In the genomic region with DNA sequence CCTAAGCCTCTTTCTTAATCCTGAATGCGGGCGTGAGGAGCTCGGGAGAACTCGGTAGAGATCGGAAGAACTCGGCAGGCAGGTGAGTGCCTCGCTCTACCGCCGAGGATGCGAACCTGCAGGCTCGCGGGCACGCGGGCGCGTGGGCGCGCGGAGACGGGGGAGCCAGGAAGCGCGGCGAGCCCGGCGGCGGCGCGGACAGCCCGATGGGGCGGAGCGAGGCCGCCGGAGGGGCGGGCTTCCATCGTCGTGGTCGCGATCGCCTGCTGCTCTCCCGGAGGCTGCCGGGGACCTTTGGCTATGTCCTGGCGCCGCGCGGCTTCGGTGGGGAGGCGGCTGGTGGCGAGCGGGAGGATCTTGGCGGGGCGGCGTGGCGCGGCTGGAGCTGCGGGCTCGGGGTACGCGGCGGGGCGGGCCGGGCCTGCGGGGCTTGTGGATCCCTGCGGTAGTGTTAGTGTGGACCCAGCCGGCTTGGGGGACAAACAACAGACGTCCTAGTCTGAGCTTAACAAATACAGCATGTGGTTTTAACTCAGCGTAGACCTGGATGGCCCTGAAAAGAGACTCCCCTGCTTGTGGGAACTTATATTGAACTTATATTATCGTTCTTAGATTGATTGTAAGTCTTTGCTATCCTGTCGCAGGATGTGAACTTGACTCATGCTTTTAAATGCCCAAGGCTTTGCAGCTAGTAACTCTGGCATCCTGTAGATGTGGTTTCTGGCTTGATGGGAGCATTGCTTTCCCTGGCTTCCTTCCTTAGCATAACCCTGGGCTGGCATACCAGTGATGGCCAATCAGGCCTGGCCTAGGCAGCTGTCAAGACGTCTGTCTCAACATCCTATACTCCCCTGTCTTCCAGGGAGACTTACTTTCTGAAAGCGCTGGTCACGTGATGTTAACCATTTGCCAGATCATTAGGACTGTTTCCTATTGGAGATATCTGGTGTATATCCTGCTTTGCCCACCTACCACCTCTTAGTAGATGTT, we compare ENCODE assay signal across 8 mouse cellular contexts. TPM values are rescaled to one million over a fixed set of nuclear protein-coding genes. Genes with fewer than 3 reads are reported as not detected.
DNase-seq lines count a peak whose midpoint lies in the region; ATAC-seq and TF ChIP-seq lines count a peak whose summit lies in the region.

No protein-coding gene starts in this region.

- no peaks in the 10 kb centered on the region for H3K27me3 ChIP-seq in embryonic facial prominence, embryonic 15.5 days
- H3K27me3 ChIP-seq in limb, embryonic 14.5 days (ENCODE audit: control insufficient read depth, insufficient read depth, low read length): no peaks in the 10 kb centered on the region
- no peaks in the 10 kb centered on the region for H3K27me3 ChIP-seq in midbrain, postnatal 0 days (ENCODE audit: insufficient read depth, low read length)

- peak overlapping the region; percentile 82 for H3K9ac ChIP-seq in embryonic facial prominence, embryonic 15.5 days
- H3K9ac ChIP-seq in limb, embryonic 14.5 days (ENCODE audit: low read depth, low read length, severe bottlenecking): peak overlapping the region; percentile 87
- H3K9ac ChIP-seq in midbrain, postnatal 0 days (replicated peaks; ENCODE audit: low read length, poor library complexity, severe bottlenecking): peak overlapping the region; percentile 85

- peaks cover 24% of the 10 kb centered on the region for H3K36me3 ChIP-seq in embryonic facial prominence, embryonic 15.5 days
- H3K36me3 ChIP-seq in limb, embryonic 14.5 days (ENCODE audit: control insufficient read depth, insufficient read depth, low read length): peaks cover 16% of the 10 kb centered on the region
- H3K36me3 ChIP-seq in midbrain, postnatal 0 days (ENCODE audit: insufficient read depth, low read length): peaks cover 19% of the 10 kb centered on the region

- DNase-seq in 3T3-L1 (ENCODE audit: low read depth, low spot score): peak; percentile 90
- peak; percentile 66 for DNase-seq in heart, adult 8-10 months (ENCODE audit: low spot score)
- peak; percentile 92 for DNase-seq in kidney, adult 9 months
- DNase-seq in limb, embryonic 14.5 days (ENCODE audit: low spot score): peak; percentile 77
- DNase-seq in midbrain, postnatal 0 days (ENCODE audit: low spot score): peak; percentile 93
- DNase-seq in spleen, postnatal 14 days (ENCODE audit: low spot score in 2 of 2): peak; percentile 75 to 83

- peak; percentile 5; the same call in 1 of the 2 replicates for TF ChIP-seq CTCF in bone marrow, adult 2 months (IDR thresholded peaks at IDR 0.05; ENCODE audit: control insufficient read depth, insufficient read depth, low read length)
- no peak for TF ChIP-seq CTCF in midbrain, postnatal 0 days (IDR thresholded peaks at IDR 0.05)

- under 1% methylated on average over 70 of the region's 71 CpGs for WGBS in bone marrow, adult 2 months
- 1% methylated on average over 65 of the region's 71 CpGs for WGBS in embryonic facial prominence, embryonic 15.5 days
- WGBS in limb, embryonic 14.5 days: under 1% methylated on average over 60 of the region's 71 CpGs
- WGBS in midbrain, postnatal 0 days: under 1% methylated on average over 63 of the region's 71 CpGs

- H3K4me1 ChIP-seq in bone marrow, adult 2 months (ENCODE audit: control insufficient read depth, insufficient read depth, low read length): no peaks in the 10 kb centered on the region; the same call in 1 of the 2 replicates
- peaks cover 11% of the 10 kb centered on the region; the same call in 1 of the 2 replicates for H3K4me1 ChIP-seq in embryonic facial prominence, embryonic 15.5 days
- peaks cover 3% of the 10 kb centered on the region; the same call in 1 of the 2 replicates for H3K4me1 ChIP-seq in limb, embryonic 14.5 days (ENCODE audit: control insufficient read depth, insufficient read depth, low read length)
- H3K4me1 ChIP-seq in midbrain, postnatal 0 days (ENCODE audit: insufficient read depth, low read length): no peaks in the 10 kb centered on the region

- no peaks in the 10 kb centered on the region for H3K9me3 ChIP-seq in embryonic facial prominence, embryonic 15.5 days (replicated peaks)
- H3K9me3 ChIP-seq in limb, embryonic 14.5 days (ENCODE audit: control insufficient read depth, low read length): no peaks in the 10 kb centered on the region
- no peaks in the 10 kb centered on the region for H3K9me3 ChIP-seq in midbrain, postnatal 0 days (ENCODE audit: low read length)

- peak; percentile 92 for ATAC-seq in embryonic facial prominence, embryonic 15.5 days (ENCODE audit: insufficient number of reproducible peaks, low FRiP score, low TSS enrichment, low read depth)
- peak; percentile 88 for ATAC-seq in limb, embryonic 14.5 days (ENCODE audit: low FRiP score, low read depth)
- ATAC-seq in midbrain, postnatal 0 days (ENCODE audit: low FRiP score): peak; percentile 90

- H3K27ac ChIP-seq in bone marrow, adult 2 months (ENCODE audit: control insufficient read depth, insufficient read depth, low read depth, low read length, poor library complexity): peak overlapping the region; percentile 79
- H3K27ac ChIP-seq in embryonic facial prominence, embryonic 15.5 days (replicated peaks): peak overlapping the region; percentile 85
- H3K27ac ChIP-seq in limb, embryonic 14.5 days (replicated peaks; ENCODE audit: low read depth, low read length): peak overlapping the region; percentile 77
- H3K27ac ChIP-seq in midbrain, postnatal 0 days (ENCODE audit: low read depth, low read length): peak overlapping the region; percentile 89

- H3K4me2 ChIP-seq in embryonic facial prominence, embryonic 15.5 days (replicated peaks): peak overlapping the region; percentile 72
- peak overlapping the region; percentile 72 for H3K4me2 ChIP-seq in limb, embryonic 14.5 days (replicated peaks; ENCODE audit: low read depth, low read length, severe bottlenecking)
- peak overlapping the region; percentile 48 for H3K4me2 ChIP-seq in midbrain, postnatal 0 days (ENCODE audit: low read depth, low read length, poor library complexity, severe bottlenecking)

- peak; percentile 71; the same call in 1 of the 2 replicates for TF ChIP-seq POLR2A in bone marrow, adult 2 months (IDR thresholded peaks at IDR 0.05; ENCODE audit: borderline replicate concordance, control insufficient read depth, low read depth, low read length)
- no peak for TF ChIP-seq POLR2A in limb, embryonic 14.5 days (IDR thresholded peaks at IDR 0.05; ENCODE audit: borderline replicate concordance, extremely low read depth, insufficient read depth, insufficient read length)

- peak overlapping the region; percentile 95 for H3K4me3 ChIP-seq in bone marrow, adult 2 months (replicated peaks; ENCODE audit: control insufficient read depth, low read depth, low read length)
- peak overlapping the region; percentile 86 for H3K4me3 ChIP-seq in embryonic facial prominence, embryonic 15.5 days (replicated peaks)
- peak overlapping the region; percentile 77 for H3K4me3 ChIP-seq in limb, embryonic 14.5 days (replicated peaks; ENCODE audit: low read length)
- H3K4me3 ChIP-seq in midbrain, postnatal 0 days (ENCODE audit: low read depth, low read length): peak overlapping the region; percentile 82

RNA-seq across cellular contexts. Expression of a gene that starts 23.5 kb away (rescaled TPM):
- polyA plus RNA-seq in bone marrow, adult 2 months (2011; ENCODE audit: insufficient read depth, insufficient read length, low replicate concordance, missing spikeins): 37.9 and 59.9 TPM in 2 replicates
- polyA plus RNA-seq in embryonic facial prominence, embryonic 15.5 days (2015; fragmentation: Nextera tagmentation; extraction: Ambion mirVana): 99.7 and 100.0 TPM in 2 replicates
- 10 to 100 TPM; 69.9 to 83.4 (median 76.8) TPM for total RNA-seq in heart, adult 8-10 months (2022)
- polyA plus RNA-seq in limb, embryonic 14.5 days (2012; rRNA removed): 48.1 and 65.8 TPM in 2 replicates
- 74.4 and 77.4 TPM in 2 replicates for polyA plus RNA-seq in limb, embryonic 14.5 days (2014; fragmentation: Nextera tagmentation; extraction: Ambion mirVana)
- 31.4 and 40.8 TPM in 2 replicates for total RNA-seq in midbrain, postnatal 0 days (2014; rRNA removed)
- polyA plus RNA-seq in midbrain, postnatal 0 days (2015; fragmentation: Nextera tagmentation; extraction: Ambion mirVana): 98.0 and 113 TPM in 2 replicates

RNA-seq across cellular contexts. Expression of a gene that starts 37.0 kb away (rescaled TPM):
- polyA plus RNA-seq in bone marrow, adult 2 months (2011; ENCODE audit: insufficient read depth, insufficient read length, low replicate concordance, missing spikeins): 17.6 and 31.6 TPM in 2 replicates
- polyA plus RNA-seq in embryonic facial prominence, embryonic 15.5 days (2015; fragmentation: Nextera tagmentation; extraction: Ambion mirVana): 27.3 and 28.7 TPM in 2 replicates
- total RNA-seq in heart, adult 8-10 months (2022): 10 to 100 TPM; 55.9 to 58.2 (median 58.0) TPM
- polyA plus RNA-seq in limb, embryonic 14.5 days (2012; rRNA removed): 14.6 and 22.2 TPM in 2 replicates
- polyA plus RNA-seq in limb, embryonic 14.5 days (2014; fragmentation: Nextera tagmentation; extraction: Ambion mirVana): 21.8 and 23.1 TPM in 2 replicates
- 7.8 and 11.6 TPM in 2 replicates for total RNA-seq in midbrain, postnatal 0 days (2014; rRNA removed)
- 8.3 and 11.5 TPM in 2 replicates for polyA plus RNA-seq in midbrain, postnatal 0 days (2015; fragmentation: Nextera tagmentation; extraction: Ambion mirVana)

RNA-seq across cellular contexts. Expression of a gene that starts 37.2 kb away (rescaled TPM):
- 3.7 and 6.5 TPM in 2 replicates for polyA plus RNA-seq in bone marrow, adult 2 months (2011; ENCODE audit: insufficient read depth, insufficient read length, low replicate concordance, missing spikeins)
- 18.9 TPM in 2 replicates for polyA plus RNA-seq in embryonic facial prominence, embryonic 15.5 days (2015; fragmentation: Nextera tagmentation; extraction: Ambion mirVana)
- 1 to 10 TPM; 9.0 to 9.5 (median 9.2) TPM for total RNA-seq in heart, adult 8-10 months (2022)
- polyA plus RNA-seq in limb, embryonic 14.5 days (2012; rRNA removed): 7.1 and 7.2 TPM in 2 replicates
- polyA plus RNA-seq in limb, embryonic 14.5 days (2014; fragmentation: Nextera tagmentation; extraction: Ambion mirVana): 18.7 and 20.5 TPM in 2 replicates
- 31.5 and 41.5 TPM in 2 replicates for total RNA-seq in midbrain, postnatal 0 days (2014; rRNA removed)
- polyA plus RNA-seq in midbrain, postnatal 0 days (2015; fragmentation: Nextera tagmentation; extraction: Ambion mirVana): 22.1 and 24.9 TPM in 2 replicates

RNA-seq across cellular contexts. Expression of a gene that starts 37.4 kb away (rescaled TPM):
- polyA plus RNA-seq in bone marrow, adult 2 months (2011; ENCODE audit: insufficient read depth, insufficient read length, low replicate concordance, missing spikeins): 86.2 and 90.7 TPM in 2 replicates
- 71.9 and 78.7 TPM in 2 replicates for polyA plus RNA-seq in embryonic facial prominence, embryonic 15.5 days (2015; fragmentation: Nextera tagmentation; extraction: Ambion mirVana)
- 10 to 100 TPM; 15.6 to 21.7 (median 18.2) TPM for total RNA-seq in heart, adult 8-10 months (2022)
- 11.8 and 19.9 TPM in 2 replicates for polyA plus RNA-seq in limb, embryonic 14.5 days (2012; rRNA removed)
- polyA plus RNA-seq in limb, embryonic 14.5 days (2014; fragmentation: Nextera tagmentation; extraction: Ambion mirVana): 57.5 and 63.8 TPM in 2 replicates
- 9.2 and 24.9 TPM in 2 replicates for total RNA-seq in midbrain, postnatal 0 days (2014; rRNA removed)
- 57.6 and 63.0 TPM in 2 replicates for polyA plus RNA-seq in midbrain, postnatal 0 days (2015; fragmentation: Nextera tagmentation; extraction: Ambion mirVana)

Comparison
In these comparisons a context has a peak if more than half of its experiments do, and no peak if none do; other contexts are left out.
1. Peak in every context shown above with its lines: DNase-seq, ATAC-seq, H3K4me3 ChIP-seq and H3K27ac ChIP-seq.